Mouse (Mus musculus): ENCODE measurements at regions not wholly inside any gene's neighbourhood (a gene's known extent, or its start where the extent isn't known, plus 50 kb on each side); places are given as distances from the start of the nearest gene placed in this dataset.

DNA sequence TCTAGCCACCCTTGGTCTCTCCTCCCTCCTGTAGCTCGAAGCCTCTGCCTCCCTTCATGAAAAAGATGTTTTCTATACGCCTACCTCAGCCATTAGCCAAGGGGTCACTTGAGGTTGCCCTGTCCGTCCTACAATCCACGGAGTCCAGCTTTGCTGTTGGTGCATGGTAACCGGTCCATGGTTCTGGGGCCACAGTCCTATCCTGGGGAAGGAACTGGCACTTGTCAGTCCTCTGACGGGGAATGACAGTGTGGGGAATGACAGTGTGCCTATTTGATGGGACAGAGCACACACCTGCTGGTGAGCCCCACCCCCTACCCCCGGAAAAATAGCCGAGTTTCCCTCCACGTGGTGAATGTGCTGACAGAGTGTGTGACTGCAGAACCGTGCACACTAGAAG lies 120.1 kb downstream of the Katnal1 start:
- Histone ChIP-seq H3K27ac (ENCODE audit: insufficient read depth, low read length) (no peak overlapping the region), H3K4me3 (ENCODE audit: low read depth, low read length) (no peak overlapping the region), H3K36me3 (ENCODE audit: control insufficient read depth, insufficient read depth, low read length, poor library complexity, severe bottlenecking) (no peaks in the 10 kb centered on the region), H3K4me1 (ENCODE audit: control insufficient read depth, insufficient read depth, low read length) (peaks cover 2% of the 10 kb centered on the region), H3K9ac (ENCODE audit: low read depth, poor library complexity, severe bottlenecking) (no peak overlapping the region), H3K27me3 (ENCODE audit: control insufficient read depth, insufficient read depth, low read length, poor library complexity, severe bottlenecking) (no peaks in the 10 kb centered on the region), H3K9me3 (replicated peaks; ENCODE audit: control insufficient read depth, insufficient read depth, low read length, poor library complexity, severe bottlenecking) (no peaks in the 10 kb centered on the region)
- no peak for TF ChIP-seq EP300 (IDR thresholded peaks at IDR 0.05; ENCODE audit: insufficient read depth, low read depth, low read length)
- TF ChIP-seq CTCF (IDR thresholded peaks at IDR 0.05; ENCODE audit: low read depth, low read length): no peak
- no peak for TF ChIP-seq POLR2A (IDR thresholded peaks at IDR 0.05; ENCODE audit: insufficient read depth, low read length)

- Histone ChIP-seq H3K27me3 (ENCODE audit: control insufficient read depth, insufficient read depth, low read length, poor library complexity, severe bottlenecking) (no peaks in the 10 kb centered on the region), H3K4me3 (ENCODE audit: low read depth, low read length) (peak overlapping the region; percentile 63), H3K4me1 (ENCODE audit: control insufficient read depth, insufficient read depth, low read length) (peaks cover 7% of the 10 kb centered on the region), H3K9ac (ENCODE audit: low read depth, poor library complexity, severe bottlenecking) (0 out of 2 replicates have a peak overlapping the region, but pooled peaks have one; percentile 7), H3K36me3 (ENCODE audit: control insufficient read depth, insufficient read depth, low read length, poor library complexity, severe bottlenecking) (no peaks in the 10 kb centered on the region), H3K27ac (ENCODE audit: insufficient read depth, low read length) (no peak overlapping the region), H3K9me3 (replicated peaks; ENCODE audit: control insufficient read depth, insufficient read depth, low read length, poor library complexity, severe bottlenecking) (no peaks in the 10 kb centered on the region)
- no peak for TF ChIP-seq EP300 (IDR thresholded peaks at IDR 0.05; ENCODE audit: insufficient read depth, low read depth, low read length)
- TF ChIP-seq POLR2A (IDR thresholded peaks at IDR 0.05; ENCODE audit: insufficient read depth, low read length): no peak
- peak; percentile 40 for TF ChIP-seq CTCF (IDR thresholded peaks at IDR 0.05; ENCODE audit: low read depth, low read length)
These were observed 120.7 kb downstream of the Katnal1 start for GRCm38 (mm10) chr5:148808426-148808825.

DNA sequence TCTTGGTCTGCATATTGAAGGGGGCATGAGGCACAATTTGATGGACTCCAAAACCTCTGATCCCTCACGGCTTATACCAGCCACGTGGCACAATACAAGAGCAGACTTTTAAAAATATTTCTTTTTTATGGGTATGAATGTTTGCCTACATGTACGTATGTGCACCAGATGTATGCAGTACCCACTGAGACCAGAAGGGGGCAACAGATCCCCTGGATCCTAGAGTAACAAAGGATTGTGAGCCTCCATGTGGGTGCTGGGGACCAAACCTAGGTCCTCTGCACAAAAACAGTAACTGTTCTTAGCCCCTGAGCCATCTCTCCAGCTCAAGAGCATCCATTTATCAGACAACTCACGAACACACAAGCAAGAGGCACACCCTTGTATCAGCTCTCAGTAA lies 121.5 kb downstream of the Katnal1 start:
- Histone ChIP-seq H3K9ac (ENCODE audit: low read depth, poor library complexity, severe bottlenecking) (no peak overlapping the region), H3K27me3 (ENCODE audit: control insufficient read depth, insufficient read depth, low read length, poor library complexity, severe bottlenecking) (no peaks in the 10 kb centered on the region), H3K36me3 (ENCODE audit: control insufficient read depth, insufficient read depth, low read length, poor library complexity, severe bottlenecking) (no peaks in the 10 kb centered on the region), H3K9me3 (replicated peaks; ENCODE audit: control insufficient read depth, insufficient read depth, low read length, poor library complexity, severe bottlenecking) (no peaks in the 10 kb centered on the region), H3K4me1 (ENCODE audit: control insufficient read depth, insufficient read depth, low read length) (peaks cover 7% of the 10 kb centered on the region), H3K27ac (ENCODE audit: insufficient read depth, low read length) (no peak overlapping the region), H3K4me3 (ENCODE audit: low read depth, low read length) (no peak overlapping the region)
- TF ChIP-seq POLR2A (IDR thresholded peaks at IDR 0.05; ENCODE audit: insufficient read depth, low read length) (no peak), EP300 (IDR thresholded peaks at IDR 0.05; ENCODE audit: insufficient read depth, low read depth, low read length) (no peak), CTCF (IDR thresholded peaks at IDR 0.05; ENCODE audit: low read depth, low read length) (no peak)

GRCm38 (mm10) chr5:148805030-148805429 lies 124.1 kb downstream of the Katnal1 start:
- no peaks in the 10 kb centered on the region for H3K27me3 ChIP-seq (ENCODE audit: control insufficient read depth, insufficient read depth, low read length, poor library complexity, severe bottlenecking)
- H3K9ac ChIP-seq (ENCODE audit: low read depth, poor library complexity, severe bottlenecking): no peak overlapping the region
- peaks cover 7% of the 10 kb centered on the region for H3K4me1 ChIP-seq (ENCODE audit: control insufficient read depth, insufficient read depth, low read length)
- no peaks in the 10 kb centered on the region for H3K9me3 ChIP-seq (replicated peaks; ENCODE audit: control insufficient read depth, insufficient read depth, low read length, poor library complexity, severe bottlenecking)
- no peak overlapping the region for H3K4me3 ChIP-seq (ENCODE audit: low read depth, low read length)
- no peak overlapping the region for H3K27ac ChIP-seq (ENCODE audit: insufficient read depth, low read length)
- H3K36me3 ChIP-seq (ENCODE audit: control insufficient read depth, insufficient read depth, low read length, poor library complexity, severe bottlenecking): no peaks in the 10 kb centered on the region
- TF ChIP-seq EP300 (IDR thresholded peaks at IDR 0.05; ENCODE audit: insufficient read depth, low read depth, low read length): no peak
- TF ChIP-seq CTCF (IDR thresholded peaks at IDR 0.05; ENCODE audit: low read depth, low read length): no peak
- TF ChIP-seq POLR2A (IDR thresholded peaks at IDR 0.05; ENCODE audit: insufficient read depth, low read length): no peak

GRCm38 (mm10) chr5:148803772-148804171 lies 125.3 kb downstream of the Katnal1 start:
- TF ChIP-seq POLR2A (IDR thresholded peaks at IDR 0.05; ENCODE audit: insufficient read depth, low read length): no peak
- TF ChIP-seq EP300 (IDR thresholded peaks at IDR 0.05; ENCODE audit: insufficient read depth, low read depth, low read length): no peak
- TF ChIP-seq CTCF (IDR thresholded peaks at IDR 0.05; ENCODE audit: low read depth, low read length): no peak
- H3K27ac ChIP-seq (ENCODE audit: insufficient read depth, low read length): no peak overlapping the region
- peaks cover 7% of the 10 kb centered on the region for H3K4me1 ChIP-seq (ENCODE audit: control insufficient read depth, insufficient read depth, low read length)
- H3K9me3 ChIP-seq (replicated peaks; ENCODE audit: control insufficient read depth, insufficient read depth, low read length, poor library complexity, severe bottlenecking): no peaks in the 10 kb centered on the region
- H3K9ac ChIP-seq (ENCODE audit: low read depth, poor library complexity, severe bottlenecking): no peak overlapping the region
- H3K36me3 ChIP-seq (ENCODE audit: control insufficient read depth, insufficient read depth, low read length, poor library complexity, severe bottlenecking): no peaks in the 10 kb centered on the region
- no peaks in the 10 kb centered on the region for H3K27me3 ChIP-seq (ENCODE audit: control insufficient read depth, insufficient read depth, low read length, poor library complexity, severe bottlenecking)
- H3K4me3 ChIP-seq (ENCODE audit: low read depth, low read length): no peak overlapping the region

DNA sequence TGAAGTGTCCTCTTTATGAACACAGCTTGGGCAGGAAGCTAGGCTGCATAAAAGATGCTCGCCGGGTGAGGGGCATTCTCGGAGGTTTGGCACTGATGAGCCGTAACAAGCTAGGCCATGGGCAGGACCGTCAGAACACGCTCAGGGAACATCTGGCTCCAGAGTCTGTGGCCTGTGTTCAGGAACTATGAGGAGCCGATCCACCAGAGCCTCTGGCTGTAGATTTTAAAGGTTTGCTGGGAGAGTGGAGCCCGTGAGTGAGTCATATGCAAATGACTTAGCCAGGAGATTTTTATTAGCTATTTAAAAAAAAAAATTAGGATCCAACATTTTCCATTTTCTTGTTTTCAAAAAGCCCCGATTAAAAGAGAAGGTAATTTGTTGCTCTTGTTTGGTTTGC lies 126.4 kb downstream of the Katnal1 start:
- Histone ChIP-seq H3K36me3 (ENCODE audit: control insufficient read depth, insufficient read depth, low read length, poor library complexity, severe bottlenecking) (no peaks in the 10 kb centered on the region), H3K27ac (ENCODE audit: insufficient read depth, low read length) (no peak overlapping the region), H3K4me1 (ENCODE audit: control insufficient read depth, insufficient read depth, low read length) (peaks cover 7% of the 10 kb centered on the region), H3K4me3 (ENCODE audit: low read depth, low read length) (no peak overlapping the region), H3K27me3 (ENCODE audit: control insufficient read depth, insufficient read depth, low read length, poor library complexity, severe bottlenecking) (no peaks in the 10 kb centered on the region), H3K9me3 (replicated peaks; ENCODE audit: control insufficient read depth, insufficient read depth, low read length, poor library complexity, severe bottlenecking) (no peaks in the 10 kb centered on the region), H3K9ac (ENCODE audit: low read depth, poor library complexity, severe bottlenecking) (no peak overlapping the region)
- no peak for TF ChIP-seq CTCF (IDR thresholded peaks at IDR 0.05; ENCODE audit: low read depth, low read length)
- TF ChIP-seq EP300 (IDR thresholded peaks at IDR 0.05; ENCODE audit: insufficient read depth, low read depth, low read length): no peak
- no peak for TF ChIP-seq POLR2A (IDR thresholded peaks at IDR 0.05; ENCODE audit: insufficient read depth, low read length)

Data from ES-Bruce4 (cell line).